Mouse (Mus musculus): ENCODE data around the gene Fam114a2. TPM values are rescaled to one million over a fixed set of nuclear protein-coding genes. Genes with fewer than 3 reads are reported as not detected.
"Not testable (repeated sequence)": the region's sequence is repeated elsewhere in the genome, so short reads cannot be mapped to it uniquely, and the experiment has no call there.

Fam114a2 gene
- total RNA-seq (2021) (10 to 100 TPM; 62.1 to 66.5 TPM), polyA plus RNA-seq (2012; rRNA removed) (18.1 and 22.7 TPM in 2 replicates)
- long read RNA-seq, transcript Fam114a2-201 (14 exons, 2,557 nt) = major isoform, 13 of 66 reads
- long read RNA-seq, partial matches to known transcripts = 3 of 66 reads
- long read RNA-seq, other reads (novel, unspliced or antisense) = 49 of 66 reads

GRCm38 (mm10) chr11:57518091-57518750 lies at the start of gene Fam114a2, which contains the start of gene Mfap3:
TSS of gene Fam114a2 (minus strand) at chr11:57518617.
TSS of gene Mfap3 (plus strand) at chr11:57518664.
- peak; percentile 94 for DNase-seq

- DNase-seq = no peak
Measured at GRCm38 (mm10) chr11:57566091-57567035, 47.9 kb upstream of the Fam114a2 start.

- DNase-seq = peak; percentile 22
Measured at GRCm38 (mm10) chr11:57564564-57564963, 46.1 kb upstream of the Fam114a2 start.

GRCm38 (mm10) chr11:57557936-57558335 lies 39.5 kb upstream of the Fam114a2 start:
- DNase-seq = not testable (repeated sequence)

- no peak for DNase-seq
Measured at GRCm38 (mm10) chr11:57553015-57553780, 34.8 kb upstream of the Fam114a2 start.

GRCm38 (mm10) chr11:57551016-57551415 lies 32.6 kb upstream of the Fam114a2 start:
- DNase-seq = peak; percentile 71

GRCm38 (mm10) chr11:57550230-57550629 lies 31.8 kb upstream of the Fam114a2 start:
- DNase-seq = no peak

- DNase-seq = peak; percentile 78
Measured at GRCm38 (mm10) chr11:57548618-57549550, 30.5 kb upstream of the Fam114a2 start.

GRCm38 (mm10) chr11:57540681-57541080 lies 22.3 kb upstream of the Fam114a2 start:
- no peak for DNase-seq

- no peak for DNase-seq
Measured at GRCm38 (mm10) chr11:57539841-57540418, 21.5 kb upstream of the Fam114a2 start.

- no peak for DNase-seq
Measured at GRCm38 (mm10) chr11:57535912-57536311, 17.5 kb upstream of the Fam114a2 start.

GRCm38 (mm10) chr11:57532306-57532705 lies 13.9 kb upstream of the Fam114a2 start:
- DNase-seq = no peak

- DNase-seq = no peak
Measured at GRCm38 (mm10) chr11:57531300-57531950, 13.0 kb upstream of the Fam114a2 start.

- DNase-seq = no peak
Measured at GRCm38 (mm10) chr11:57529111-57529510, 10.7 kb upstream of the Fam114a2 start.

GRCm38 (mm10) chr11:57527506-57527905 lies 9.1 kb upstream of the Fam114a2 start:
- no peak for DNase-seq

GRCm38 (mm10) chr11:57525900-57526299 lies 7.5 kb upstream of the Fam114a2 start:
- DNase-seq = peak; percentile 24

- DNase-seq = no peak
Measured at GRCm38 (mm10) chr11:57524597-57524996, 6.2 kb upstream of the Fam114a2 start.

- DNase-seq = no peak
Measured at GRCm38 (mm10) chr11:57523418-57523817, 5.0 kb upstream of the Fam114a2 start.

- DNase-seq = no peak
Measured at GRCm38 (mm10) chr11:57522046-57522445, 3.6 kb upstream of the Fam114a2 start.

- no peak for DNase-seq
Measured at GRCm38 (mm10) chr11:57521206-57521605, 2.8 kb upstream of the Fam114a2 start.
